Mouse (Mus musculus) C2C12 (cell line): ENCODE data around the gene Cstf1.

Source experiments
- CEBPB ChIP-seq: IDR thresholded peaks from one replicate; pipeline ENCODE4 v1.6.1; 2011; ENCODE audit warnings: low read depth, mild to moderate bottlenecking, control low read depth, moderate library complexity
- CTCF ChIP-seq: IDR thresholded peaks from one replicate; pipeline ENCODE4 v1.5.1; 2011; ENCODE audit not compliant: control insufficient read depth, insufficient read depth, insufficient read length

- TF ChIP-seq CTCF (no peak), CEBPB (no peak)
These were observed 26.7 kb upstream of the Cstf1 start for GRCm38 (mm10) chr2:172343751-172344150.
